Mouse (Mus musculus) urinary bladder, postnatal 10 days (tissue): ENCODE measurements around the gene Mettl26.

ENCODE experiments used
- DNase-seq: peaks from one replicate; pipeline ENCODE4 v3.0.0; 2022; ENCODE audit warnings: low spot score

Gene Mettl26

DNA sequence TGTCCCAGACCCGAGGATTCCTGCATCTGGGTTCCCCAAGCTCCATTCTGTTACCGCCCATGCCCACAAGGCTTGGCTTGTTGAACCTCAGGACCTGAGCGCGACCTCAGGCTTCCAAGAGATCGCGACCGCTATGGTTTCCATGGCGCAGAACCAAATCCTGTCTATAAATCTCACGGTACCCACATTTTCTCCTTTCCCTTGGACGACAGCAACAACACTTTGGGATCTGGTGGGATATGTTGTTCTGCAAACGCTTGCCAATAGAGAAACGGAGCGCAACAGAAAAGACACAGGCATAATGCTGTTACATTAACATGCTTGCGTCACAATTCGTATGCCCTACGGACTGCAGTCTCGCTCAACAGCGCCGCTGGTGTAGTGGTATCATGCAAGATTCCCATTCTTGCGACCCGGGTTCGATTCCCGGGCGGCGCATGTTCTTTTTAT lies at the start of gene Mettl26:
Gene Mettl26 (plus strand): TSS at position 354 of the 450 bp plus-strand sequence.
- DNase-seq, result peak; percentile 79

DNA sequence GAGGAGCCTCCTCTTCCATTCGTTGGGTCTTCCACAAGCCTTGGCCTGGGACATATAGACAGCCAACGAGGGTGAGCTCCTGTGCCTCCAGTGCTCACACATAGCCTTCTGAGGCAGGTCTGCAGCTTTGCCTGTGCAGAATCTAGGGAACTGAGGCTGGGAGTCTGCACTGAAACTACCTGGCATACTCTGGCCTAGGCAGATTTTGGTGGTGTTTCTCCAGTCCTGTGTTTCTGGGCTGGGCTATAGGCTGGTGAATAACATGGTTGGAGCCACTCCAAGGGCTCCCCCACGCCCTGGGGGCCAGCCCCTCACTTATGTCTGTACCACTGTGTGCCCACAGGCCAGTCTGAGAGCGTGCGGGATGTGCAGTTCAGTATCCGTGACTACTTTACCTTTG lies 49.6 kb upstream of the Mettl26 start:
- no peak for DNase-seq

DNA sequence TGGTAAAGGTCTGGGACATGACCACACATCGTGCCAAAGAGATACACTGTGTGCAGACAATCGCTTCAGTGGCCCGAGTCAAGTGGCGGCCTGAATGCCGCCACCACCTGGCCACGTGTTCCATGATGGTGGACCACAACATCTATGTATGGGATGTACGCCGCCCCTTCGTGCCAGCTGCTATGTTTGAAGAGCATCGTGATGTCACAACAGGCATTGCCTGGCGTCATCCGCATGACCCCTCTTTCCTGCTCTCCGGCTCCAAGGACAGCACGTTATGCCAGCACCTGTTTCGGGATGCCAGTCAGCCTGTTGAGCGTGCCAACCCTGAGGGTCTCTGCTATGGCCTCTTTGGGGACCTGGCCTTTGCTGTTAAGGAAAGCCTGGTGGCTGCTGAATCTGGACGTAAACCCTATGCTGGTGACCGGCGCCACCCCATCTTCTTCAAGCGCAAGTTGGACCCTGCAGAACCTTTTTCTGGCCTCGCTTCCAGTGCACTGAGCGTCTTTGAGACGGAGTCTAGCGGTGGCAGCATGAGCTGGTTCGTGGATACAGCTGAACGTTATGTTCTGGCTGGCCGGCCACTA lies 48.8 kb upstream of the Mettl26 start:
- no peak for DNase-seq

DNA sequence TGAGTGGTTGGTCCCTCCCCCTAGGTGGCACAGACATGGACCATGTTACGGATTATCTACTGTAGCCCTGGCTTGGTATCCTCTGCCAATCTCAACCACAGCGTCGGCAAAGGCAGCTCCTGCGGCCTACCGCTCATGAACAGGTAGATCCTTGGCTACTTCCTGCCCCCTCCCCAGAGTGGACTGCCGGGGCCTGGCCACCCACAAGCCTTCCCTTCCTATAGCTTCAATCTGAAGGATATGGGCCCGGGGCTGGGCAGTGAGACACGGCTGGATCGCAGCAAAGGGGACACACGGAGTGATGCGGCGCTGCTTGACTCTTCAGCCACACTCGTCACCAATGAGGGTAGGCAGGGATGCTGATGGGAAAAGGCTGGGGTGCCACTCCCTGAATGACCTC lies 47.9 kb upstream of the Mettl26 start:
- no peak for DNase-seq

DNA sequence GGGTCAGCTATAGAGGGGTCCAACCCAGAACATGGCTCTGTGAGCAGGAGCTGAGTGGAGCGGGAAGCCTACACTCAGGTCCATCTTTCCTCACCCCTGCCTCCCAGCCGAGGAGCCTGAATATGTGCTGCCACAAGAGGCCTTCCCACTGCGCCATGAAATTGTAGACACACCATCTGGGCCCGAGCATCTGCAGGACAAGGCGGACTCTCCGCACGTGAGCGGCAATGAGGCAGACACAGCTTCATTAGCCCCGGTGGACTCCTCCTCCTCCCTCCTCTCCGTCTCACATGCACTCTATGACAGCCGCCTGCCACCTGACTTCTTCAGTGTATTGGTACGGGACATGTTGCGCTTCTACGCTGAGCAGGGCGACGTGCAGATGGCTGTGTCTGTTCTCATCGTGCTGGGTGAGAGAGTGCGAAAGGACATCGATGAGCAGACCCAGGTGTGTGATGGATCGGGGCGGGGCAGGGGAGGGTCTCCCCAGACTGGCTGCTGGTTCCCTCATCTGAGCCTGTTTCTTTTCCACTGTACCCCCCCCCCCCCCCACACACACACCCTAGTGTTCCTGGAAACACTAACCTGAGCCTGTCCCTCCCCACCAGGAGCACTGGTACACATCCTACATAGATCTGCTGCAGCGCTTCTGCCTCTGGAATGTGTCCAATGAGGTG lies 47.2 kb upstream of the Mettl26 start:
- no peak for DNase-seq

DNA sequence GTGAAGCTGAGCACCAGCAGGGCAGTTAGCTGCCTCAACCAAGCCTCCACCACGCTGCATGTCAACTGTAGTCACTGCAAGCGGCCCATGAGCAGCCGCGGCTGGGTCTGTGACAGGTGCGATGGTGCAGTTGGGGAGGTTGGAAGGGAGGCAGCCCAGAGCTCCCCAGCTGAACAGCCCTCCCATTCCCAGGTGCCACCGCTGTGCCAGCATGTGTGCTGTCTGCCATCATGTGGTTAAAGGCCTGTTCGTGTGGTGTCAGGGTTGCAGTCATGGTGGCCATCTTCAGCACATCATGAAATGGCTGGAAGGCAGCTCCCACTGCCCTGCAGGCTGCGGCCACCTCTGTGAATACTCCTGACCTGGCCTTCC lies 46.7 kb upstream of the Mettl26 start:
- DNase-seq, result no peak

DNA sequence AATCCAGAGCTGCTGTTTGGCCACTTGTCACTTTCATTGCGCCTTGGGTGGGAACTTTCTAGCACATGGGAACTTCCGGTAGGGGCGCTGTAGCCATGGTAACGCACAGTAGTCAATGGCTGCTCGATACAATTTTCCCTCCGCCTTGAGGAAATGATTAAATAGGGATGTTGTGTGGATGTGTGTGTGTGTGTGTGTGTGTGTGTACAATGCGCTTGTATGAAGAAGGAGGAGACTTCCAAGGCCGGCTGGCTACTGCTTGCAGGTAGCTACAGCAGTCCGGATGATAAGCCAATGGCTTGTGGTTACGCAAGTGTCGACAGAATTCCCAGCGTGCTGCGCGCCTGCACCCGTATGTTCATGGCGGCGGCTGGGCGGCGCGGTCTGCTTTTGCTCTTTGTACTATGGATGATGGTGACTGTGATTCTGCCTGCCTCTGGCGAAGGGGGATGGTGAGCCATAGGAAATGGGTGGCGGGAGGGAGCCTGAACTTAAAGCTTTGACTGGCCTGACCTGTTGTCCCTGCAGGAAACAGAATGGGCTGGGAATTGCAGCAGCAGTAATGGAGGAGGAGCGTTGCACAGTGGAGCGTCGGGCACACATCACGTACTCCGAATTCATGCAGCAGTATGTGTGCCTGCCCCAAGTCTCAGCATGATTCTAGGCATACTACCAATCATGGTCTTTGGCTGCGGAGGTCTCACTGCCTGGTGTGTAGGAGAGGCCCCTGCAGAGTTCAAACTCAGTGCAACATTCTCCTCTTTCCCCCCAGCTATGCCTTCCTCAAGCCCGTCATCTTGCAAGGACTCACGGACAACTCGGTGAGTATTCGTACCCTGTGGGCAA lies 45.9 kb upstream of the Mettl26 start, which contains the start of gene Jmjd8:
Gene Jmjd8 (plus strand): TSS at position 156 of the 846 bp plus-strand sequence.
- DNase-seq, result no peak

DNA sequence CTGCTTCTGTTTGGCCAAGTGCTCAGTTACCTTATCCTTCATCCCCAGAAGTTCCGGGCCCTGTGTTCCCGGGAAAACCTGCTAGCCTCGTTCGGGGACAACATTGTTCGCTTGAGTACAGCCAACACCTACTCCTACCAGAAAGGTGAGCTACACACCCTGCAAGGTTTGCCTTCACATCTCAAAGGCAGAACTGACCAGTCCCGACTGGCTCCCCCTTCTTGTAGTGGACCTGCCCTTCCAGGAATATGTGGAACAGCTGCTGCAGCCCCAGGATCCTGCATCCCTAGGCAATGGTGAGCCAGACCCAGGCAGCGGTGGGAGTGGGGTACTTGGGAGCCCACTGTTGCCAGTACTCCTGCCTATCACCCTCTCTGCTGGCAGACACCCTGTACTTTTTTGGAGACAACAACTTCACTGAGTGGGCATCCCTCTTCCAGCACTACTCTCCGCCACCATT lies 45.3 kb upstream of the Mettl26 start:
- no peak for DNase-seq

DNA sequence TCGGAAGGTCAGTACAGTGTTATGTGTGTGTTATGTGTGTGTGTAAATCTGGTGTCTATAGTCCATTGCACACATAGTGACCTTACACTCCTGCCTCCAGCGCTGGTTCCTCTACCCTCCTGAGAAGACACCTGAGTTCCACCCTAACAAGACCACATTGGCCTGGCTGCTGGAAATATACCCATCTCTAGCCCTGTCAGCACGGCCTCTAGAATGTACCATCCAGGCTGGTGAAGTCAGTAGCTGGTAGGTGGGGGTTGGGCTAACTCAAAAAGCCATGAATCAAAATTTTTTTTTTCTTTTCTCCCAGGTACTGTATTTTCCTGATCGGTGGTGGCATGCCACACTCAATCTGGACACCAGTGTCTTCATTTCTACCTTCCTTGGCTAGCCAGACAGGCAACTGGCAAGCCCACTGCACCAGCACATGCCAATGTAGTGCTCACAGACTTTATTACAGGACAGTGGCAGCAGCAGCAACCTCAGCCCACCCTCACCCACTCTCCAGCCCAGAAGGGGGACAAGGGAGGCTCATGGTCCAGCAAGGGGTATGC lies 44.6 kb upstream of the Mettl26 start:
- no peak for DNase-seq

DNA sequence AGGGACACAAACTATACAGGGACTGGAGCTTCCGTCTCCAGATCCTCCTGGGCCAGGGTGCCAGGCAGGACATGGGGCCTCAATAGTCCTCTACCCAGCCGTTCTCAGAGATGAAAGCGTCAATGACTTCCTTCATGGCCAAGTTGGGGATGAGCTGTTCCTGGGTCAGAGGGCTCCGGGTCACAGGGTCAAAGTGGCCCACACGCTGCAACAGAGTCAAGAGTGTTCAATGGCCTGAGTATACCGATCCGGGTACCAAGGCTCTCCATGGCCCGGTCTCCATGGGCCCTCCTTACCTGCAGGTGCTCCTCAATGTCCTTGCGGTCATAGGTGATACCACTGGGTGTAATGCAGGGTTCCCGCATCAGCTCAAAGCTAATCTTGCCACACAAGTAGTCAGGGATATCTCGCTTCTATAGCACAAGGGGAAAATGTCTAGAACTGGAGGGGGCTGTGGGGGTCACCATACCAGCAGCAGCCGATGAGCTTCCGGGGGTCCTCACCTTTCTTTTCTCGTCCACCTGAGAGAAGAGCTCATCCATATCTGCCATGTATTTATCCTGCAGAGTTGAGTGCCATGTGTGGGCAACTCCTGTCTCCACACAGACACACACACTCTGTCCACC lies 44.0 kb upstream of the Mettl26 start:
- DNase-seq, result no peak

DNA sequence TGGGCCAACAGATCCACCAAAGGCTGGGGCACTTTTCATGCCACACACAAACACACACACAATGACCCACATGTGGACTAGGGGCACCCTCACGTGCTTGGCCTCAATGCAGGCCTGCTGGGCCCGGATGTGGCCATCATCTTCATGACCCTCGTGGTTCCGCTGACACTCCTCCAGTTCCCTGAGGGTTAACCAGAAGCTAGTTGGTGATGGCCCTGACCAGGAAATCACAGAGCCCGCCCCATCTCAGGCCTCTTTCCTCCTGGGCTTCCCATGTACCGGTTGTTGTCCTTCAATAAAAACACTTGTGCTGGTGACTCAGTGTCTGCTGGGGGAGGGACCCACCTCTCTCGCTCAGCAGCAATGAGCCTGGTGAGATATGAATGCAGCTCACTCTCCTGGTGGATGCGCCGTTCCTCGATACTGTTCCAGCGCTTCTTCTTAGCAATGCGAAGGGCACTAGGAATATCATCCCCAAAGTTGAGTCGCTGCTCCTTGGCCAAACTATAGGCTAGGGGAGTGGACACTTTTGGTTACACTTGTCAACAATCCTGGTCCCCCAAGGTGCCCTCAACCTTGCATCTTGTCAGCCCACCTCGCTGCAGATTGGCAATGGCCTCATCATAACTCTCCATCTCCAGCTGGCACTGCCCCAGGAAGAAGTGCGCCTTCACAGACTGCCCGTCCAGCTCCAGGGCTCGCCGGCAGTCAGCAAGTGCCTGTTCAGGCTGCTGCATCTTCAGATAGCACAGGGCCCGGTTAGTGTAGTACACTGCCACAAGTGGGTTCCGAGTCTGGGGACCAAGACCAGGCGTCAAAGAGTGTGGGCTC lies 43.2 kb upstream of the Mettl26 start:
- DNase-seq, result no peak

DNA sequence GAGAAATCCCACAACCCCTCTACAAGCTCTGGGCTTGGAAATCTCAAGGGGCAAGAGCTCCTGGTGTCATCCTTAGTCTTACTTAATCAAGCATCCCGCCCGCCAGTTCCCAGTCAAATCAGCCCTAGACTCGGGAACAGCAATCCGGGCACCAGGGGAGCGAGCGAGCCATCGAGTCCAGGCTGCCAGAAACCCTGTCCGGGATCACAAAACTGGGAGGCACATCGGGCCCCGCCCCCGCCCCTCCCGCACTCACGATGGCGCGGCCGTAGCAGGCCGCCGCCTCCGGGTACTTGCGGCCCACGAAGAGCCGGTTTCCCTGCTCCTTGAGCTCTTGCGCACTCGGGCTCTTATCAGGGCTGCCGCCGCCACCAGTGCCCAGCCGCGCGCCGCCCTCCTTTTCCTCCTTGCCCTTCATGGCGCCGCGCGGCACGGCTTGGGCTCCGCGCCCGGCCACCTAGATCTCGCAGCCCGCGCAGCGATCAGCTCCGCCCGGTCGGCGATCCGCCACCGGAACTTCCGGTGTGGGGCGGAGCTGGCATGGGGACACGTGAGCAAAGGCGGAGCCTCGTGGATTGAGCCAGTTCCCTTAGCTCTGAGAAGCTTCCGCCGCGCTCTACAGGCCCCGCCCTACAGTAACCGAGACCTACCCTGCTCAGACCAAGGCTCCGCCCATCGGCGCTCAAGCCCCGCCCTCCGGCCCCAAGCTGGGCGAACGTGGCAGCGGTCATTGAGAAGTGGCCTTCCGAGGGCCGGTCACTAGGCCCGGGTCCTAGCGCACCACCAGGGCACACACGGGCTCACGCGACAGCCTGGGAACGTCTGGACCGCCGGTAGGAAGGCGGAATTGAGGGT lies 42.2 kb upstream of the Mettl26 start:
- DNase-seq, result peak; percentile 97

DNA sequence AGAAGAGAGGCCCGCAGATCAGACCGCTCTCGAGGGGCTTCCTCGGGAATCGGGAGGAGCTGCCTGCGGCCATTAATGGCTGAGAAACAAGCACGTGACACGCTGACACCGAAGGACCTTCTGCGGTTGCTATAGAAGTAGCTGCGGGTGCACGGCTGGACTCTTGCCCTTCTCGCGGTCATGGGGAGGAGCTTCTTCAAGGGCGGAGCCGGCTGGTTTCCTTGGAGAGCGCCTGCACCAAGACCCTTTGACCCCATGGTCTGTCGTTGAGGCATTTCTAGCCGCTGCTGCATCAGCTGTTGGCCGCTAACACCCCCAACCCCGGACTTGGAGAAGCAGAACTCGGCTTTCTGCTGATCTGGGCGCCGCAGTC lies 41.6 kb upstream of the Mettl26 start, which contains the start of gene Stub1:
Gene Stub1 (minus strand): TSS at position 114 of the 373 bp plus-strand sequence.
- DNase-seq, result peak; percentile 64

DNA sequence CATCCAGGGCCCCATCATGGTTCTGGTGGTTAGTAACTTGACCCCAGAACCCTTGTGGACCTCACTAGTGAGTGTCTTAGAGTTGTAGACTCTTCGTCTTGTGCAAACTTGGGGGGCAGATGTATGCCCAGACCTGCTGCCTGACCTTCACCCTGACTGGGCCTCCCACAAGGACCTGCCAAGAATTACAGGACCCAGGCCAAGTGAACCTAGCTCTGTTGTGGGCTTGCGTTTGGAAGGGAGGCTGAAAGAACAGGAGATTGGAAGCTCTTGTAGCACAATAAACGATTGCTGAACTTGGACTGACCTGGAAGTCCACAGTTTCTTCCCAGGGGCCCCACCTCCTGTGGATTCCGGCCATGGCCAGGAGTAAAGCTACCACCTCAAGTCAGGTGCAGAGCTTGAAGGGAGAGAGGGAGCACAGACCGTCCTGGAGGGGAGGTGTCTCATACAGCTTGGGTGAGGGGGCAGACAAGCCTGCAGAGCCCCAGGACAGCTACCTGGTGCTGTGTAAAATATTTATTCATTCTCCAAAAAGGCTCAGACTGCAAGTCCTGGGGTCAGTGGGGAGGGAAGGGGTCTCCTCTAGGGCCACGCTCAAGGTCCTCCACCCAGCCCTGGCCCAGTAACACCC lies 40.8 kb upstream of the Mettl26 start:
- DNase-seq, result no peak

DNA sequence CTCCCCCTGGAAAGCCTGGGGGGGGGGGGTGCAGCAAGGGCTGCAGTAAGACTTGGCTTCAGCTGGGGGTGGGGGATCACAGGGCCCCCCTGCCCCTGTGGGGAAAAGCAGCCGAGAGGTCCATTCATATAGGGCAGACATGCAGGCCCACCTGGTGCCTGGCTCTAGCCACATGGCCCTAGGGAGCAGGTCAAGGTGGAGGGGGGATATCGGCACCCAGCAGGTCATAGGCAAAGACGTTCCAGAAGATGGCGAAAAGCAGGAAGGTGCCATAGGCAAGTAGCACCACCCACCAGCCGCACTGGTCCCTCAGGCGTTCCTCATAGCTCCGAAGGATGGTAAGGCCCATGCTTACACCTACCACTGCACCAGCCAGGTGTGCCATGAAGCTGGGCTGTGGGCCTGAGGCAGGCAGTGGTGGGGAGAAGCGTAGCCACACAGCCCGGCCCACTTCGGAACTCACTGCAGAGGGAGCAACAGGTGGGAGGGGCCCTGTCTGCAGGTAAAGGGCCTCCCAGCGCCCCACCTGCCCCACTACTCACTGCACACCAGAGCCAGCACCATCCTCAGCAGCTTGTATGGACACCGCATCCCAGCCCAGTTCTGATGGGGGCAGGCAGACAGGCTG lies 40.2 kb upstream of the Mettl26 start:
- DNase-seq, result no peak

DNA sequence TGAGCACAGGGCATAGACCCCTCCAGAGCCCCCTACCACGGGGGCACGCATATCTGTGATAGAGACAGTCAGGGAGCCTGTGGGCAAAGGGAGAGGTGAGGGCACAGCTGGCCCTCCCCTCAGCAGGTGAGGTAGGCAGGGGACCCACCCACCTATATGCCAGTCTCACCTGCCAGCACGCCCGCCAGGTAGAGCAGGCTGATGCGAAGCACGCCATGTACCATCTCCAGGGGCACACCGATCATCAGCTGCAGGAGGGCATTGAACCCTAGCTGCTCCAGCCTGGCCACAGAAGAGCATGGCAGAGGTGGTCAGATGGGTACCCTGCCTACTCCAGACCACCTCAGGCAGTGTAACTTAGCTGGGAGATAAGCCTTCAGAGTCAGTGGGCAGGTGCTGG lies 39.6 kb upstream of the Mettl26 start:
- no peak for DNase-seq

DNA sequence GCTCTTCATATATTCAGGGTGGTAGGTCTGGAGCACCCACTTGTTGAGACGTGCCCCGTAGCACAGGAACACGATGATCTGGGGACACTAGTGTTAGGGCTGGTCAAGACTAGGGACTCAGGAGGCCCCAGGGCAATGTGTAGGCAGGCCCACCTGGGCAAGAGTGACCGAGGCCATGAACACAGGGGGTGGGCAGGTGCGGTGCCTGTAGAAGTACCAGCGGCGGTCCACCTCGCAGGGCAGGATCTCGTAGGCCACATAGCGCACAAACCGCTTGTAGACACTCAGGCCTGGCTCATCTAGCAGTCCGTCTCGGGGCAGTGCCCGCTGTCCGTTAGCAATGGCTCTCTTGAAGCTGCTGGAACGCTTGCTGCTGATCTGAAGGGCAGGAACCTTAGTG lies 39.1 kb upstream of the Mettl26 start:
- DNase-seq, result no peak

DNA sequence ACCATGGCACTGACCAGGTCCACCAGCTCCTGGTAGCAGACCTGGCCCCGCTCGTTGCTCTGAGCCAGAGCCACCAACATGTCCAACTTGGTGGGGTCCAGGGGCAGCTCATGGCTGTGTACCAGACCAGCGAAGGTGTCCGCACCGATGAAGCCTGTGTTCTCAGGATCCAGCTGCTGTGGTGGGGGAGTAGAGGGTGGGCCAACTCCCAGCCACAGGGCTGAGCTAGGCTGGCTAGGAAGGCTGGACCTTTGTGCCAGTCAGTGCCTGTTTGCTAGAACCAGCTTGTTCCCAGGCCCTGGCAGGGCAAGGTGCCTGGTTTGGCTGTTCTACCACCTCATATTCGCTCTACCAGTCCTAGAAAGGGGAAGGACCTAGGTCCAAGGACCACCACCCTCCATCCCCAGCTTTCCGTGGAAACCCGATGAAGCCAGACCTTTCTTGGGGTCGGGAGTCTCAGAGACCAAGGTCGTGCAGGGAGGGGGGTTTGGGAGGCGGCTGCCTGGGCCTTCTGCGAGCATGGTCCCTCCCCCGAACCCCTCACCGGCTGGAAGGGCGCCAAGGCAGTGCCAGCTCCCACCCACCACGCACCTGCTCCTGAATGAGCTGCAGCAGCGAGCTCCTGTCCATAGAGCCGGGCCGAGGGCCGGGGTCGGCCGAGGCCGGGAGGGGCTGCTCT lies 38.3 kb upstream of the Mettl26 start:
- no peak for DNase-seq

DNA sequence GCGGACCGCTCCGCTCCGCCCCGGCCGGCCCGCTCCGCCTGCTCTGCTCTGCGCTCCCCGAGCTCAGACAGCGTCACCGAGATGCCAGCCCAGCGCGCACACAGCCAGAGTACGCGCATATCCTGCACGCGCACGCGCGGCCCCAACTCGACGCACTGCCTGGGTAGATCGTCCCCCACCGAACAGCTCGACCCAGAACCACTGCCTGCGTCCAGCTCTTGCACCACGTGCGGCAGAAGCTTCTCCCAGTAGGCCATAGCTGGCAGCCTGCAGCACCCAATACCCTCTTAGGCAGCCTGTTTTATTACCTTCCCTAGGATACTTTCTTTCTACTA lies 37.8 kb upstream of the Mettl26 start, which contains the start of gene Rhbdl1:
Gene Rhbdl1 (minus strand): TSS at position 220 of the 335 bp plus-strand sequence.
- no peak for DNase-seq
